Mouse (Mus musculus): ENCODE measurements around the gene Nf2. TPM values are rescaled to one million over a fixed set of nuclear protein-coding genes. Genes with fewer than 3 reads are reported as not detected.

The Nf2 gene
- polyA plus RNA-seq, 1 experiment from 2014 or later, result 73.3 TPM

DNA sequence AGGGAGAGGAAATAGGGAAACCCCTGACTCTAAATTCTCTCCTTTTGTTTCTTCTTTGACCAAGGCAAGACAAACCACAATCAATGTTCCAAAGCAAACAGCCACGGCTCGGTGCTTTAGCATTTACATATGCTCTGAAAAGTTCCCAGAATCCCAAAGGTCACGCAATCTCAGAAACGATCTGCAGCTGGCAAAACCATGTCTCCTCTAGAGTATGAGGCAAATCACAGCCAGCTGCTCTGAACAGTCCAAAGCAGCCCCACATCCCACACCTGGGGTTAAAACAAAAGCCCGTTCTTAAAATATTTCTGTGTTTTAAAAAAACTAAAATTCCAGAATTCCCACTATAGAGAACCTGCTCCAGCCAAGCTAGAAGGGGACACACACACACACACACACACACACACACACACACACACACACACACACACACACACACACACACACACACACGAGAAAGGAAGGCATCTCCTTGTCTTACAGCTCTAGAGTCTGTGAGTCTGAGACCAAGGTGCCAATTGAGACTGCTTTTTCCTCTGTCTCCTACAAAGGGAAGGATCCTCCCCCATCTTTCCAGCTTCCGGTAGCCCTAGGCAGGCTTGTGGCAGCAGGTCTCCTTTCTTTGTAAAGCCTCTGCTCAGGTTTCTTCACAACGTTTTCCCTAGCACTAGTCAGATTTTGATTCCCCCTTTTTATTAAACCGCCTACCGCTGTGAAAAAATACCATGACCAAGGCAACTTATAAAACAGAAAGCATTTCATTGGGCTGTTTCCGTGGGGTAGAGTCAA lies 12.7 kb upstream of the Nf2 start:
- Histone ChIP-seq H3K27me3 (no peaks in the 10 kb centered on the region), H3K36me3 (no peaks in the 10 kb centered on the region), H3K4me1 (peaks cover 14% of the 10 kb centered on the region), H3K4me3 (no peak overlapping the region), H3K27ac (peak overlapping the region; percentile 85), H3K4me2 (replicated peaks) (peak overlapping the region; percentile 23; the same call in 1 of the 2 replicates), H3K9ac (no peak overlapping the region), H3K9me3 (no peaks in the 10 kb centered on the region)
- WGBS, result 22% methylated on average over 11 of the region's 11 CpGs
- ATAC-seq (ENCODE audit: insufficient number of reproducible peaks, insufficient read depth, low FRiP score, low TSS enrichment), result 0 out of 2 replicates have a peak, but pooled peaks have one; percentile 56

DNA sequence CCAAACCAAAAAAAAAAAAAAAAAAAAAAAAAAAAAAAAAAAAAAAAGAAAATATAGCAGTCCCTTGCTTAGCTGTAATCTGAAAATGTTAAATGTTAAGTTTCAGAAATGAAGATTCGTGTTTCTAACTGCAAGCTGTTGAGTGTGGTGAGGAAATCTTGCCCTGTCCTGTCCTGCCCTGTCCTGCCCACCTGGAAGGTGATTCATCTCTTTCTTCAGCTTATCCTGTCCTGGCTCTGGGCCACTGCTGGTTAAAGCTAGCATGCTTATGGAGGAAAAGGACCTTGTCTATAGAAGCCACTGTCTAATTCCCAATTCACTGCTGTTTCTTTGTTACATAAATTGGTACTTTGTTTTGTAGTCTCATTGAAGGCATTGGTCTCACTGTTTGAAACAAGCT lies 11.7 kb upstream of the Nf2 start:
- H3K9ac ChIP-seq, result no peak overlapping the region
- ATAC-seq (ENCODE audit: insufficient number of reproducible peaks, insufficient read depth, low FRiP score, low TSS enrichment), result no peak
- H3K36me3 ChIP-seq, result no peaks in the 10 kb centered on the region
- no peak overlapping the region for H3K4me3 ChIP-seq
- H3K27me3 ChIP-seq, result no peaks in the 10 kb centered on the region
- H3K4me1 ChIP-seq, result peaks cover 14% of the 10 kb centered on the region
- H3K4me2 ChIP-seq (replicated peaks), result no peak overlapping the region
- WGBS, result 70% methylated on average over 1 of the region's 1 CpGs
- H3K27ac ChIP-seq, result peak overlapping the region; percentile 85; the same call in 1 of the 2 replicates
- no peaks in the 10 kb centered on the region for H3K9me3 ChIP-seq

DNA sequence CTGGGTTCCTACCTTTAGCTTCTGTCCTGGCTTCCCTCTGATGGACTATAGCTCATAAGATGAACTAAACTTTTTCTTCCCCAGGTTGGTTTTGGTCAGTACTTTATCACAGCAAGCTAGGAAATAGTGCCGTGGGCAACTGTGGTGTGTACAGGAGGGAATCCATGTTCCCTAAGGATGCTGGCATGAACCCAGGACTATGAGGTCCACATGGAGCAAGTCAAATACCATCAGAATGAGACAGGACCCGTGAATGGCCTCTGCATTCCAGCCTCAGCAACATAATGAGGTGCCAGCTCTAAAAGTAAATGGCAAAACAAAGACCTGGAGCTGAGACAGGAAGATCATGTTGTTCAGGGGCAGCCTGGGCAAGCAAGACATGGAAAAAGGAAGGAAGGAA lies 9.1 kb upstream of the Nf2 start:
- Histone ChIP-seq H3K4me2 (replicated peaks) (no peak overlapping the region), H3K36me3 (no peaks in the 10 kb centered on the region), H3K4me3 (no peak overlapping the region), H3K9me3 (no peaks in the 10 kb centered on the region), H3K27me3 (no peaks in the 10 kb centered on the region), H3K9ac (no peak overlapping the region), H3K27ac (no peak overlapping the region), H3K4me1 (peaks cover 17% of the 10 kb centered on the region)
- WGBS, result 63% methylated on average over 2 of the region's 2 CpGs
- no peak for ATAC-seq (ENCODE audit: insufficient number of reproducible peaks, insufficient read depth, low FRiP score, low TSS enrichment)

DNA sequence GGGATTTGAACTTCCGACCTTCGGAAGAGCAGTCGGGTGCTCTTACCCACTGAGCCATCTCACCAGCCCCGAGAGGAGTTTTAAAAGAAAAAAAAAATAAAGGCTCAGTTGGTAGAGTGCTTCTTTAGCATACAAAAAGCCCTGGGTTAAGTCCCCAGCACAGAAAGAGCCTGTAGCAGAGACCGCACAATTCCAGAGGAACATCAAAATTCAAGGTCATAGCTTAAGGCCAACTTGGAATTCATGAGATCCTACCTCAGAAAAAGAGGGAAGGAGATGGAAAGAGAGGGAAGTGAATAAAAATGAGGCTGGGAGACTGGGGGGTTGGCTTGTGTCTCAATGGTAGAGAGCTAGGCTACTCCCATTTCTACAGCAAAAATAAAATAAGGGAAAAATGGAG lies 4.8 kb upstream of the Nf2 start:
- WGBS, result 86% methylated on average over 5 of the region's 5 CpGs
- Histone ChIP-seq H3K27me3 (no peaks in the 10 kb centered on the region), H3K9me3 (no peaks in the 10 kb centered on the region), H3K27ac (no peak overlapping the region), H3K4me1 (0 out of 2 replicates have a peak, but pooled peaks cover 4% of the 10 kb centered on the region), H3K4me3 (no peak overlapping the region), H3K9ac (no peak overlapping the region), H3K4me2 (replicated peaks) (no peak overlapping the region), H3K36me3 (no peaks in the 10 kb centered on the region)
- no peak for ATAC-seq (ENCODE audit: insufficient number of reproducible peaks, insufficient read depth, low FRiP score, low TSS enrichment)

DNA sequence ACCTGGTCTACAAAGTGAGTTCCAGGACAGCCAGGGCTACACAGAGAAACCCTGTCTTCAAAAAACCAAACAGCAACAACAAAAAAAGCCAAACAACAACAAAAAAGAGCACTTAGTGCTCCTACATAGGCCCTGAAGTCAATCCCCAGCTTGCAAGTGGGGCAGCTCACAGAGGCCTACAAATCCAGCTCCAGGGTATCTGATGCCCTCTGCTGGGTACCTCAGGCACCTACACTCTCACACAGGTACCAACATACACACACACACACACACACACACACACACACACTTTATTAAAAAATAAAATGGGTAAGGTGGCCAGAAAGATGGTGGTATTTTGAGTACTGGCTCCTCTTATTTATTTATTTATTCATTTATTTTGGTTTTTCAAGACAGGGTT lies 3.7 kb upstream of the Nf2 start:
- H3K4me3 ChIP-seq, result no peak overlapping the region
- H3K9ac ChIP-seq, result no peak overlapping the region
- ATAC-seq (ENCODE audit: insufficient number of reproducible peaks, insufficient read depth, low FRiP score, low TSS enrichment), result no peak
- no peaks in the 10 kb centered on the region for H3K36me3 ChIP-seq
- no peak overlapping the region for H3K4me2 ChIP-seq (replicated peaks)
- no peak overlapping the region for H3K27ac ChIP-seq
- peaks cover 6% of the 10 kb centered on the region for H3K4me1 ChIP-seq
- no peaks in the 10 kb centered on the region for H3K27me3 ChIP-seq
- H3K9me3 ChIP-seq, result no peaks in the 10 kb centered on the region

DNA sequence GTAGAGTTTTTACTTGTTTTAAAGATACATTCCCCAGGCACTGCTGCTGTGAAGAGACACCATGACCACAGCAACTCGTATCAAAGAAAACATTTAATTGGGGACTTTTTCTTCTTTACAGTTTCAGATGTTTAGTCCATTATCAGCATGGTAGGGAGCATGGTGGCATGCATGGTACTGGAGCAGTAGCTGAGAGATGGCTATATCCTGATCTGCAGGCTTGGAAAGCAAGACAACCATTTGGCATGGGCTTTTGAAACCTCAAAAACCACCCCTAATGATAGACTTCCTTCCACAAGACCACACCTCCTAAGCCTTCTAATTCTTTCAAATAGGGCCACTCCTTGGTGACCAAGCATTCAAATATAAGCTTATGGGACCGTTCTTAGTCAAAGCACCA lies 1.1 kb upstream of the Nf2 start:
- WGBS, result 93% methylated on average over 2 of the region's 2 CpGs
- H3K9me3 ChIP-seq, result no peaks in the 10 kb centered on the region
- no peak overlapping the region for H3K4me2 ChIP-seq (replicated peaks)
- no peak overlapping the region for H3K9ac ChIP-seq
- H3K36me3 ChIP-seq, result no peaks in the 10 kb centered on the region
- H3K27ac ChIP-seq, result no peak overlapping the region
- no peak for ATAC-seq (ENCODE audit: insufficient number of reproducible peaks, insufficient read depth, low FRiP score, low TSS enrichment)
- peaks cover 17% of the 10 kb centered on the region for H3K4me1 ChIP-seq
- no peaks in the 10 kb centered on the region for H3K27me3 ChIP-seq
- no peak overlapping the region for H3K4me3 ChIP-seq

DNA sequence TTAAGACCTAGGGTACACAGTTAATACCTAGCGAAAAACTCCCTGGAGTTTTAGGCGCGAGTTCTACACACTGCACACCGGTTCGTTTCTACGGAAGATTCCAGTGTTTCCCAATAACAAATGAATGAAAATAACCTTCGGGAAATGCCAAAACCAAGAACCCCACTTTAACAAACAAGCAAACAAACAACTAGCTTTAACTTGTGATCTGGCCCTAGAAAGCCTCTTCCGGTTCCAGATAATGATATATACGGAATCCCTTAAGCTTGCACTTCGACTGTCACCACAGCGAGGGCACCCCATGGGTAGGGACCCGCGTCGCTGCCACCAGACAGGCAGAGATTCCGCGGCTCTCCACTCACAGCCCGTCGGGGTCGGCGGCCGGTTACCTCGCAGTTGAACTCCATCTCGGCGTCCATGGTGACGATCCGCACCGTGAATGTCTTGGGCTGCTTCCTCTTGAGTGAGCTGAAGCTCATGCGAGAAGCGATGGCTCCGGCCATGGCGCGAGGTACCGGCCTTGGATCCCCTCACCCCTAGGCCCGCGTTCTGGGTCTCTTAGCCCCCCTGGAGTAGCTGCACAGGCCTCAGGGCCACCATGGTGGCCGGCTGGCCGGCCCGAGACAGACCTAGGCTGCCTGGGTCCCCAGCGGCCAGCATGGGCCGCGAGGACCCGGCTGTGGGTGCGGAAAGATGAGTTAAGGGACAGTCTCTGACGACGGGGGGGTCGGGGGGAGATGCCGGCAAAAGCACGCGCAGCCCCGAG lies 670 bp downstream of the Nf2 start:
- Histone ChIP-seq H3K4me2 (replicated peaks) (peak overlapping the region; percentile 66), H3K27ac (peak overlapping the region; percentile 84), H3K9ac (peak overlapping the region; percentile 95), H3K9me3 (no peaks in the 10 kb centered on the region), H3K4me3 (peak overlapping the region; percentile 99), H3K27me3 (no peaks in the 10 kb centered on the region), H3K4me1 (peaks cover 14% of the 10 kb centered on the region), H3K36me3 (no peaks in the 10 kb centered on the region)
- ATAC-seq (ENCODE audit: insufficient number of reproducible peaks, insufficient read depth, low FRiP score, low TSS enrichment), result peak; percentile 44
- under 1% methylated on average over 50 of the region's 50 CpGs for WGBS

DNA sequence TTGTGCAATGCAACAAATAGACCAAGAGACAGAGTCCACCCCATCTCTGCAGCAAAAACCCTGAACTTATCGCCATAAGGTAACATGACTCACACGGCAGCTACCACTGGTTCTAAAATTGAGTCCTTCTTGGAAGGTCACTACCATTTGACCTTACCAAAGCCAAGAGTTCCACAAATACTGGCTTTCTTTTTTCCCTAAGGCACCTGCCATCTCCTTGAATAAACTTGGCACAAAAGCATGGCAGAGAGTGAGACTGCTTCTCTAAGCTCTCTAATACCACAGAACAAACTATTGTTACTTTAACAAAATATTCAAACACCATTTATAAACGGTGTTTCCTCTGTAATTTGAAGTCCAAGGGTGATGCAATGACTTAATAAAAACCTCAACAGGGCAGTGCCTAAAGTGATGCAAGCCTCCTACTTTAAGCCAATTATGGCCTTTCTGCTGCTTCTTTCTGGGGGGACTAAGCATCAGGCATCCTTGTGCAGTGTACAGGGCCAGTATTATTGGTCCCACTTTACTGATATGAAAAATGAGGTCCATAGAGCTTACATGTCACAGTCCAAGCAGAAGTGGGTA lies 8.3 kb downstream of the Nf2 start:
- H3K36me3 ChIP-seq, result peaks cover 6% of the 10 kb centered on the region; the same call in 1 of the 2 replicates
- H3K4me2 ChIP-seq (replicated peaks), result no peak overlapping the region
- H3K27me3 ChIP-seq, result no peaks in the 10 kb centered on the region
- no peak overlapping the region for H3K27ac ChIP-seq
- H3K9ac ChIP-seq, result no peak overlapping the region
- no peaks in the 10 kb centered on the region for H3K4me1 ChIP-seq
- H3K9me3 ChIP-seq, result no peaks in the 10 kb centered on the region
- no peak overlapping the region for H3K4me3 ChIP-seq
- 68% methylated on average over 3 of the region's 3 CpGs for WGBS
- no peak for ATAC-seq (ENCODE audit: insufficient number of reproducible peaks, insufficient read depth, low FRiP score, low TSS enrichment)

DNA sequence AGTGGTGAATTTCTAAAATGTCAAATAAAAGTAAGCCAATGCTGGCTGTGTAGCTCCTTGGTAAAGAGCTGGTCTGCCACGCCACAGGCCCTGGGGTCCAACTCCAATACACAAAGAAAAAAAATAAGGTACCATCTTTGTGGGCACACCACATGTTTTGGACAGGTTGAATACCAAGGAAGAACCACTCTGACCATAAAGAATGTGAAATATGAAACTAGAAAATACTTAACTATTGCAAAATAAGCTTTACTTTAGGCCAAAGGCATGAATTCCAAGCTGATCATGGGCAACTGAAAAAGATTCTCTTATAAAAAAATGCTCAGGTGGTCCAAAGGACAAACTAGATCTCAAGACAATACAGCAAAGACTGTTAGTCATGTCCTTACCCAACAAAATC lies 11.1 kb downstream of the Nf2 start:
- Histone ChIP-seq H3K36me3 (0 out of 2 replicates have a peak, but pooled peaks cover 2% of the 10 kb centered on the region), H3K9me3 (no peaks in the 10 kb centered on the region), H3K4me2 (replicated peaks) (no peak overlapping the region), H3K4me1 (no peaks in the 10 kb centered on the region), H3K27ac (no peak overlapping the region), H3K9ac (no peak overlapping the region), H3K27me3 (no peaks in the 10 kb centered on the region), H3K4me3 (no peak overlapping the region)
- 81% methylated on average over 1 of the region's 1 CpGs for WGBS
- no peak for ATAC-seq (ENCODE audit: insufficient number of reproducible peaks, insufficient read depth, low FRiP score, low TSS enrichment)

DNA sequence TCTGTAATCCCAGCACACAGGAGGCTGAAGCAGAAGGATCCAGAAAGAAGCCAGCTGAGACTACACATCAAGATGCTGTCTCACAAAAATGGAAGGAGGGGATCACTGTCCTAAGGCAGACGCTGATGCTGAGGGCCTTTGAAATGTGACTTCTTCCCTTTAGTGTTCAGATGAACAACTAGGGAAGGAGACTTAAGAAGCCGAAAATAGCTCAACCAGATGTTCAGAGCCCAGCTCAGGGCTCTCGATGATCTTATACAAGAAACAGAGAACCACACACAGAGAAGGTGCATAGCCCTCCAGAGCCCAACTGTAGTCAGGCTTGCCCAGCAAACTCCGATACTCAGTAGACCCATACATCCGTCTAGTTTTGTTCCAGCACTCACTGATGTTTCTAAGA lies 12.0 kb downstream of the Nf2 start:
- H3K36me3 ChIP-seq, result no peaks in the 10 kb centered on the region
- no peak overlapping the region for H3K27ac ChIP-seq
- no peaks in the 10 kb centered on the region for H3K4me1 ChIP-seq
- H3K4me3 ChIP-seq, result no peak overlapping the region
- H3K27me3 ChIP-seq, result no peaks in the 10 kb centered on the region
- no peak overlapping the region for H3K9ac ChIP-seq
- ATAC-seq (ENCODE audit: insufficient number of reproducible peaks, insufficient read depth, low FRiP score, low TSS enrichment), result no peak
- H3K4me2 ChIP-seq (replicated peaks), result no peak overlapping the region
- WGBS, result 74% methylated on average over 5 of the region's 5 CpGs
- H3K9me3 ChIP-seq, result no peaks in the 10 kb centered on the region

DNA sequence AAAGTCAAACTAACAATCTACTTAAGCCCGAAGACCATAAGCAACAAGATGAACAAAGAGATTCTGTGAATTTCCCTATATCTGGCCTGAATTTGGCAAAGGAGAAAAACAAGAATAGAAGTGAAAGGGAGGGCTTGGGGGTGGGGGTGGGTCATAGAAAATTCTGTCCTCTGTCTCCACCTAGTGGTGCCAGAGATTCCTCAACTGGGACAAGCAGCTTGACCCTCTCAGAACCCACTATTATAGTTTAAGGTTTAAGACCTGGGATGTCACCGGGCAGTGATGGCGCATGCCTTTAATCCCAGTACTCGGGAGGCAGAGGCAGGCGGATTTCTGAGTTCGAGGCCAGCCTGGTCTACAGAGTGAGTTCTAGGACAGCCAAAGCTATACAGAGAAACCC lies 12.6 kb downstream of the Nf2 start:
- no peaks in the 10 kb centered on the region for H3K9me3 ChIP-seq
- 65% methylated on average over 6 of the region's 6 CpGs for WGBS
- no peaks in the 10 kb centered on the region for H3K4me1 ChIP-seq
- no peak overlapping the region for H3K4me3 ChIP-seq
- no peak for ATAC-seq (ENCODE audit: insufficient number of reproducible peaks, insufficient read depth, low FRiP score, low TSS enrichment)
- no peaks in the 10 kb centered on the region for H3K27me3 ChIP-seq
- H3K9ac ChIP-seq, result no peak overlapping the region
- H3K36me3 ChIP-seq, result no peaks in the 10 kb centered on the region
- H3K27ac ChIP-seq, result no peak overlapping the region
- no peak overlapping the region for H3K4me2 ChIP-seq (replicated peaks)

DNA sequence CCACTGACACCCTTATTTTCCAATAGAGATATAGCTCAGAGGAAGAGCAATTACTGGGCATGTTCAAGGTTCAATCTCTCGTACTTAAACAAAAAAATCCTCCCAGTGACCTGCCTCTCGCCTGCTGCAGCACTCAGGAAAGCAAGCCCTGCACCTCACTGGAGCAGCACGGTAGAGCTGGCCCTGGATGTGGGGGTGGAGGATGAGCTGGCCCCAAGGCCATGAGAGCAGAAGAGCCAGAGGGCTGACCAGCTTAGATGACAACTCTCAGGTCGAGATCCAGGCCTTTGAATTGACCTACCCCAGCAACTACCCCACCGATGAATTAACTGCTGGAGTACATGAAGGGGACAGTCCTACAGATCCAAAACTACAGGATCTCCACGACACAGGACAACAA lies 13.9 kb downstream of the Nf2 start:
- WGBS, result 82% methylated on average over 6 of the region's 6 CpGs
- Histone ChIP-seq H3K9ac (no peak overlapping the region), H3K4me3 (no peak overlapping the region), H3K27ac (no peak overlapping the region), H3K27me3 (no peaks in the 10 kb centered on the region), H3K4me1 (no peaks in the 10 kb centered on the region), H3K4me2 (replicated peaks) (no peak overlapping the region), H3K36me3 (no peaks in the 10 kb centered on the region), H3K9me3 (no peaks in the 10 kb centered on the region)
- no peak for ATAC-seq (ENCODE audit: insufficient number of reproducible peaks, insufficient read depth, low FRiP score, low TSS enrichment)
